Mouse (Mus musculus): Measurements from ENCODE around the gene Ramp3. TPM values are rescaled to one million over a fixed set of nuclear protein-coding genes. Genes with fewer than 3 reads are reported as not detected.
A peak's percentile ranks its signal among the peaks of the same experiment; 100 is the strongest.

Gene Ramp3
- 1 to 10 TPM; 6.0 to 7.6 TPM for total RNA-seq (2021)
- 7.6 and 9.5 TPM in 2 replicates for polyA plus RNA-seq (2012; rRNA removed)
- long read RNA-seq, transcript Ramp3-201 (3 exons, 1,233 nt), result major isoform, 7 of 8 reads
- long read RNA-seq, partial matches to known transcripts, result 0 of 8 reads
- long read RNA-seq, other reads (novel, unspliced or antisense), result 0 of 8 reads

- H3K9ac ChIP-seq (ENCODE audit: low read depth, low read length), result peak within 1 kb of the TSS; percentile 42
- TF ChIP-seq EP300 (IDR thresholded peaks at IDR 0.05; ENCODE audit: insufficient read depth, low read depth, low read length), result no peak
- no peak for TF ChIP-seq POLR2A (IDR thresholded peaks at IDR 0.05; ENCODE audit: insufficient read depth, low read depth, low read length)
- TF ChIP-seq CTCF (IDR thresholded peaks at IDR 0.05), result no peak
- peak in 1 of 2 experiments; percentile 43 for DNase-seq
- H3K27me3 ChIP-seq (ENCODE audit: control insufficient read depth, insufficient read depth, low read length), result no peaks in the 10 kb centered on the region; the same call in 1 of the 2 replicates
- peaks cover 1% of the 10 kb centered on the region; the same call in 1 of the 2 replicates for H3K4me1 ChIP-seq (ENCODE audit: control insufficient read depth, insufficient read depth, low read length)
- WGBS, result under 1% methylated on average over 18 of the region's 18 CpGs
- H3K36me3 ChIP-seq (ENCODE audit: control insufficient read depth, insufficient read depth, low read length), result no peaks in the 10 kb centered on the region
- H3K4me3 ChIP-seq, result peak within 1 kb of the TSS; percentile 43
- no peaks in the 10 kb centered on the region for H3K79me2 ChIP-seq (replicated peaks; ENCODE audit: control insufficient read depth, insufficient read depth, low read length)
- intact Hi-C loops (cut with DNase I), result loop anchor here (2.0 to 5.0 kb wide), 2 partner anchors 15 to 39 kb away; no protein-coding TSS in a partner anchor
- no peak within 1 kb of the TSS for H3K27ac ChIP-seq
Observed at GRCm38 (mm10) chr11:6658271-6658670, at the start of gene Ramp3. Gene Ramp3 (plus strand): TSS chr11:6658521.

GRCm38 (mm10) chr11:6615250-6616205, 42.8 kb upstream of the Ramp3 start:
- Histone ChIP-seq H3K4me1 (ENCODE audit: control insufficient read depth, insufficient read depth, low read length) (no peaks in the 10 kb centered on the region), H3K4me3 (no peak overlapping the region), H3K79me2 (replicated peaks; ENCODE audit: control insufficient read depth, insufficient read depth, low read length) (no peaks in the 10 kb centered on the region; the same call in 1 of the 2 replicates), H3K27ac (no peak overlapping the region), H3K9ac (ENCODE audit: low read depth, low read length) (no peak overlapping the region), H3K27me3 (ENCODE audit: control insufficient read depth, insufficient read depth, low read length) (no peaks in the 10 kb centered on the region), H3K36me3 (ENCODE audit: control insufficient read depth, insufficient read depth, low read length) (no peaks in the 10 kb centered on the region)
- no peak for DNase-seq
- intact Hi-C loops (cut with DNase I), result no loop called here
- 82% methylated on average over 12 of the region's 12 CpGs for WGBS
- no peak for TF ChIP-seq EP300 (IDR thresholded peaks at IDR 0.05; ENCODE audit: insufficient read depth, low read depth, low read length)
- no peak for TF ChIP-seq CTCF (IDR thresholded peaks at IDR 0.05)
- TF ChIP-seq POLR2A (IDR thresholded peaks at IDR 0.05; ENCODE audit: insufficient read depth, low read depth, low read length), result no peak

- intact Hi-C loops (cut with DNase I), result loop anchor here (10.0 kb wide), 1 partner anchor 259 kb away; no protein-coding TSS in a partner anchor
- H3K4me1 ChIP-seq (ENCODE audit: control insufficient read depth, insufficient read depth, low read length), result peaks cover 6% of the 10 kb centered on the region
- peaks cover 5% of the 10 kb centered on the region for H3K36me3 ChIP-seq (ENCODE audit: control insufficient read depth, insufficient read depth, low read length)
- peaks cover 2% of the 10 kb centered on the region; the same call in 1 of the 2 replicates for H3K79me2 ChIP-seq (replicated peaks; ENCODE audit: control insufficient read depth, insufficient read depth, low read length)
- no peak overlapping the region for H3K9ac ChIP-seq (ENCODE audit: low read depth, low read length)
- no peak overlapping the region for H3K27ac ChIP-seq
- 74% methylated on average over 10 of the region's 10 CpGs for WGBS
- H3K4me3 ChIP-seq, result no peak overlapping the region
- H3K27me3 ChIP-seq (ENCODE audit: control insufficient read depth, insufficient read depth, low read length), result no peaks in the 10 kb centered on the region
- DNase-seq, result no peak
- TF ChIP-seq POLR2A (IDR thresholded peaks at IDR 0.05; ENCODE audit: insufficient read depth, low read depth, low read length), result no peak
- TF ChIP-seq CTCF (IDR thresholded peaks at IDR 0.05), result no peak
- TF ChIP-seq EP300 (IDR thresholded peaks at IDR 0.05; ENCODE audit: insufficient read depth, low read depth, low read length), result no peak
Observed at GRCm38 (mm10) chr11:6623704-6624103, 34.6 kb upstream of the Ramp3 start.

- H3K36me3 ChIP-seq (ENCODE audit: control insufficient read depth, insufficient read depth, low read length), result peaks cover 5% of the 10 kb centered on the region
- intact Hi-C loops (cut with DNase I), result loop anchor here (5.0 to 10.0 kb wide), 2 partner anchors 98 to 260 kb away; no protein-coding TSS in a partner anchor
- H3K4me1 ChIP-seq (ENCODE audit: control insufficient read depth, insufficient read depth, low read length), result peaks cover 6% of the 10 kb centered on the region
- H3K27me3 ChIP-seq (ENCODE audit: control insufficient read depth, insufficient read depth, low read length), result no peaks in the 10 kb centered on the region
- H3K4me3 ChIP-seq, result peak overlapping the region; percentile 65
- 36% methylated on average over 14 of the region's 14 CpGs for WGBS
- peak overlapping the region; percentile 60; the same call in 1 of the 2 replicates for H3K9ac ChIP-seq (ENCODE audit: low read depth, low read length)
- DNase-seq, result no peak
- no peak for TF ChIP-seq EP300 (IDR thresholded peaks at IDR 0.05; ENCODE audit: insufficient read depth, low read depth, low read length)
- no peak for TF ChIP-seq CTCF (IDR thresholded peaks at IDR 0.05)
- no peak for TF ChIP-seq POLR2A (IDR thresholded peaks at IDR 0.05; ENCODE audit: insufficient read depth, low read depth, low read length)
- peaks cover 2% of the 10 kb centered on the region; the same call in 1 of the 2 replicates for H3K79me2 ChIP-seq (replicated peaks; ENCODE audit: control insufficient read depth, insufficient read depth, low read length)
- H3K27ac ChIP-seq, result peak overlapping the region; percentile 96
Observed at GRCm38 (mm10) chr11:6624619-6625382, 33.5 kb upstream of the Ramp3 start.

Measured in heart, adult 2 months (tissue).